Mouse (Mus musculus) spleen, adult 2 months (tissue): ENCODE measurements around the gene Rptn. TPM values are rescaled to one million over a fixed set of nuclear protein-coding genes. Genes with fewer than 3 reads are reported as not detected.
A peak's percentile ranks its signal among the peaks of the same experiment; 100 is the strongest.

ENCODE experiments used
- DNase-seq, 2 experiments: peaks; one replicate each; pipeline versions ENCODE4 v3.0.0 to v3.0.0-alpha.2; 2012 to 2021; ENCODE audit warnings: low spot score in 2 of 2, low read depth in 1 of 2
- H3K27ac ChIP-seq: fragments of 200-500 bp; 2 replicates; pipeline ENCODE4 v1.5.1; 2012; ENCODE audit warnings: low read length, inconsistent platforms; ENCODE audit not compliant: insufficient read depth
- H3K27me3 ChIP-seq: fragments of 200-500 bp; 2 replicates; pipeline ENCODE4 v1.6.1; 2012; ENCODE audit warnings: mild to moderate bottlenecking, moderate library complexity, low read length, inconsistent platforms; ENCODE audit not compliant: control insufficient read depth, insufficient read depth
- H3K36me3 ChIP-seq: fragments of 200-500 bp; 2 replicates; pipeline ENCODE4 v1.6.1; 2012; ENCODE audit warnings: mild to moderate bottlenecking, low read length, inconsistent platforms; ENCODE audit not compliant: control insufficient read depth, insufficient read depth
- H3K4me1 ChIP-seq: fragments of 200-500 bp; 2 replicates; pipeline ENCODE4 v1.6.1; 2011; ENCODE audit warnings: inconsistent platforms; ENCODE audit not compliant: control insufficient read depth, insufficient read depth, insufficient read length
- H3K4me3 ChIP-seq: fragments of 200-500 bp; 2 replicates; pipeline ENCODE4 v1.5.1; 2011; ENCODE audit warnings: mild to moderate bottlenecking, inconsistent platforms; ENCODE audit not compliant: insufficient read depth, insufficient read length; ENCODE audit errors: extremely low read depth
- CTCF ChIP-seq: fragments of 200-500 bp; IDR thresholded peaks from 2 replicates; pipeline ENCODE4 v1.5.1; 2011; ENCODE audit warnings: mild to moderate bottlenecking, inconsistent platforms; ENCODE audit not compliant: insufficient read depth, insufficient read length, insufficient replicate concordance; ENCODE audit errors: extremely low read depth
- POLR2A ChIP-seq: fragments of 200-500 bp; IDR thresholded peaks from 2 replicates; pipeline ENCODE4 v1.6.1; 2011; ENCODE audit warnings: low read depth, low read length, inconsistent platforms
- WGBS: fragments of 180-500 bp; shearing (Covaris S2); methylation state at CpG from one replicate; pipeline ENCODE4 v1.1.7; 2018; 5-methylcytosine and 5-hydroxymethylcytosine counted together
- polyA plus RNA-seq: library from polyadenylated mRNA; depleted of rRNA; stranded (reverse); fragments of >200 nt; gene quantifications from 2 replicates; pipeline ENCODE4 v1.2.3, GENCODE M21; 2012; rRNA removed

Rptn gene
- not detected in 2 replicates for polyA plus RNA-seq

GRCm38 (mm10) chr3:93393366-93393765 is at the start of gene Rptn:
TSS of gene Rptn (plus strand) at chr3:93393699.
- Histone ChIP-seq H3K27ac (no peak within 1 kb of the TSS), H3K36me3 (no peaks in the 10 kb centered on the region), H3K4me1 (no peaks in the 10 kb centered on the region), H3K27me3 (no peaks in the 10 kb centered on the region), H3K4me3 (no peak within 1 kb of the TSS)
- DNase-seq: no peak
- WGBS: 84% methylated on average over 2 of the region's 2 CpGs
- TF ChIP-seq POLR2A: no peak
- no peak for TF ChIP-seq CTCF

- no peak for TF ChIP-seq POLR2A
- TF ChIP-seq CTCF: no peak
- Histone ChIP-seq H3K4me3 (no peak overlapping the region), H3K27me3 (no peaks in the 10 kb centered on the region), H3K4me1 (no peaks in the 10 kb centered on the region), H3K27ac (no peak overlapping the region), H3K36me3 (no peaks in the 10 kb centered on the region)
- no peak for DNase-seq
- WGBS: 59% methylated on average over 2 of the region's 2 CpGs
Measured at GRCm38 (mm10) chr3:93346896-93347295, 46.6 kb upstream of the Rptn start.

- TF ChIP-seq POLR2A (no peak), CTCF (peak; percentile 37; the same call in 1 of the 2 replicates)
- no peaks in the 10 kb centered on the region for H3K27me3 ChIP-seq
- H3K4me1 ChIP-seq: no peaks in the 10 kb centered on the region
- H3K27ac ChIP-seq: no peak overlapping the region
- 22% methylated on average over 7 of the region's 7 CpGs for WGBS
- no peaks in the 10 kb centered on the region for H3K36me3 ChIP-seq
- DNase-seq: peak in 1 of 2 experiments; percentile 7
- no peak overlapping the region for H3K4me3 ChIP-seq
Measured at GRCm38 (mm10) chr3:93360045-93360444, 33.5 kb upstream of the Rptn start.

- Histone ChIP-seq H3K27ac (no peak overlapping the region), H3K4me1 (no peaks in the 10 kb centered on the region), H3K27me3 (no peaks in the 10 kb centered on the region), H3K36me3 (no peaks in the 10 kb centered on the region), H3K4me3 (no peak overlapping the region)
- WGBS: 16% methylated on average over 10 of the region's 10 CpGs
- TF ChIP-seq POLR2A: no peak
- TF ChIP-seq CTCF: peak; percentile 22; the same call in 1 of the 2 replicates
- peak in 1 of 2 experiments; percentile 8 for DNase-seq
Measured at GRCm38 (mm10) chr3:93361933-93362574, 31.4 kb upstream of the Rptn start.

- DNase-seq: no peak
- 79% methylated on average over 3 of the region's 3 CpGs for WGBS
- no peaks in the 10 kb centered on the region for H3K4me1 ChIP-seq
- no peak overlapping the region for H3K27ac ChIP-seq
- H3K27me3 ChIP-seq: no peaks in the 10 kb centered on the region
- no peaks in the 10 kb centered on the region for H3K36me3 ChIP-seq
- TF ChIP-seq CTCF (no peak), POLR2A (no peak)
- no peak overlapping the region for H3K4me3 ChIP-seq
Measured at GRCm38 (mm10) chr3:93366966-93367575, 26.4 kb upstream of the Rptn start.

- no peak overlapping the region for H3K4me3 ChIP-seq
- H3K27ac ChIP-seq: no peak overlapping the region
- H3K36me3 ChIP-seq: no peaks in the 10 kb centered on the region
- no peaks in the 10 kb centered on the region for H3K4me1 ChIP-seq
- TF ChIP-seq CTCF: no peak
- no peak for TF ChIP-seq POLR2A
- H3K27me3 ChIP-seq: no peaks in the 10 kb centered on the region
- WGBS: 62% methylated on average over 1 of the region's 1 CpGs
- no peak for DNase-seq
Measured at GRCm38 (mm10) chr3:93368171-93368570, 25.3 kb upstream of the Rptn start.

- no peak for DNase-seq
- Histone ChIP-seq H3K4me1 (no peaks in the 10 kb centered on the region), H3K27me3 (no peaks in the 10 kb centered on the region), H3K4me3 (no peak overlapping the region), H3K27ac (no peak overlapping the region), H3K36me3 (no peaks in the 10 kb centered on the region)
- WGBS: 84% methylated on average over 6 of the region's 6 CpGs
- TF ChIP-seq POLR2A (no peak), CTCF (no peak)
Measured at GRCm38 (mm10) chr3:93373416-93373815, 20.1 kb upstream of the Rptn start.
